Mouse (Mus musculus) midbrain, postnatal 0 days (tissue): ENCODE results near the gene 1700008O03Rik. TPM values are rescaled to one million over a fixed set of nuclear protein-coding genes. Genes with fewer than 3 reads are reported as not detected.

Experiments used
- ATAC-seq: fragments of 200-750 bp; cut with Nextera tagmentation; 2 replicates; pipeline ENCODE4 v1.8.0; 2017; ENCODE audit warnings: moderate number of reproducible peaks, mild to moderate bottlenecking, moderate TSS enrichment, moderate library complexity; ENCODE audit not compliant: low FRiP score
- DNase-seq: peaks from one replicate; pipeline ENCODE4 v3.0.0-alpha.2; 2015; ENCODE audit warnings: low spot score
- H3K27ac ChIP-seq: fragments of 300-500 bp; sonication (generic); 2 replicates; pipeline ENCODE4 v1.5.1; 2014; ENCODE audit warnings: low read depth, mild to moderate bottlenecking, low read length, mixed read lengths
- H3K27me3 ChIP-seq: fragments of 300-500 bp; sonication (generic); 2 replicates; pipeline ENCODE4 v1.6.1; 2014; ENCODE audit warnings: low read length, control low read depth, mixed read lengths; ENCODE audit not compliant: insufficient read depth
- H3K36me3 ChIP-seq: fragments of 300-500 bp; sonication (generic); 2 replicates; pipeline ENCODE4 v1.6.1; 2014; ENCODE audit warnings: low read length, control low read depth, mixed read lengths; ENCODE audit not compliant: insufficient read depth
- H3K4me1 ChIP-seq: fragments of 300-500 bp; sonication (generic); 2 replicates; pipeline ENCODE4 v1.6.1; 2014; ENCODE audit warnings: mild to moderate bottlenecking, control low read depth, antibody characterized with exemption, low read length, mixed read lengths; ENCODE audit not compliant: insufficient read depth
- H3K4me2 ChIP-seq: fragments of 300-500 bp; sonication (generic); 2 replicates; pipeline ENCODE4 v1.6.1; 2014; ENCODE audit warnings: low read depth, mild to moderate bottlenecking, low read length, mixed read lengths; ENCODE audit not compliant: poor library complexity, severe bottlenecking
- H3K4me3 ChIP-seq: fragments of 300-500 bp; sonication (generic); 2 replicates; pipeline ENCODE4 v1.5.1; 2014; ENCODE audit warnings: low read depth, mild to moderate bottlenecking, low read length, moderate library complexity
- H3K9ac ChIP-seq: fragments of 300-500 bp; sonication (generic); replicated peaks from 2 replicates; pipeline ENCODE4 v1.6.1; 2014; ENCODE audit warnings: mild to moderate bottlenecking, low read length, moderate library complexity, mixed read lengths; ENCODE audit not compliant: poor library complexity, severe bottlenecking
- H3K9me3 ChIP-seq: fragments of 300-500 bp; sonication (generic); 2 replicates; pipeline ENCODE4 v1.6.1; 2016; ENCODE audit warnings: low read length, control low read depth
- CTCF ChIP-seq: IDR thresholded peaks from 2 replicates; pipeline ENCODE4 v1.5.1; 2016; ENCODE audit warnings: antibody characterized with exemption, mild to moderate bottlenecking
- WGBS: fragments of 180-500 bp; shearing (Covaris S2); extraction: QIAGEN DNeasy Blood & Tissue Kit; methylation state at CpG from one replicate; pipeline ENCODE4 v1.1.7; 2014; 5-methylcytosine and 5-hydroxymethylcytosine counted together
- polyA plus RNA-seq: library from polyadenylated mRNA; unstranded; fragments of >200 nt; fragmentation: Nextera tagmentation; extraction: Ambion mirVana; gene quantifications from 2 replicates; pipeline ENCODE4 v1.2.1, GENCODE M21; 2015
- total RNA-seq: library from RNA; depleted of rRNA; stranded (reverse); fragments of >200 nt; gene quantifications from 2 replicates; pipeline ENCODE4 v1.2.3, GENCODE M21; 2014; rRNA removed

The 1700008O03Rik gene
- total and polyA plus RNA-seq, 2 experiments from 2014 or later = 1.4 to 3.8 TPM

DNA sequence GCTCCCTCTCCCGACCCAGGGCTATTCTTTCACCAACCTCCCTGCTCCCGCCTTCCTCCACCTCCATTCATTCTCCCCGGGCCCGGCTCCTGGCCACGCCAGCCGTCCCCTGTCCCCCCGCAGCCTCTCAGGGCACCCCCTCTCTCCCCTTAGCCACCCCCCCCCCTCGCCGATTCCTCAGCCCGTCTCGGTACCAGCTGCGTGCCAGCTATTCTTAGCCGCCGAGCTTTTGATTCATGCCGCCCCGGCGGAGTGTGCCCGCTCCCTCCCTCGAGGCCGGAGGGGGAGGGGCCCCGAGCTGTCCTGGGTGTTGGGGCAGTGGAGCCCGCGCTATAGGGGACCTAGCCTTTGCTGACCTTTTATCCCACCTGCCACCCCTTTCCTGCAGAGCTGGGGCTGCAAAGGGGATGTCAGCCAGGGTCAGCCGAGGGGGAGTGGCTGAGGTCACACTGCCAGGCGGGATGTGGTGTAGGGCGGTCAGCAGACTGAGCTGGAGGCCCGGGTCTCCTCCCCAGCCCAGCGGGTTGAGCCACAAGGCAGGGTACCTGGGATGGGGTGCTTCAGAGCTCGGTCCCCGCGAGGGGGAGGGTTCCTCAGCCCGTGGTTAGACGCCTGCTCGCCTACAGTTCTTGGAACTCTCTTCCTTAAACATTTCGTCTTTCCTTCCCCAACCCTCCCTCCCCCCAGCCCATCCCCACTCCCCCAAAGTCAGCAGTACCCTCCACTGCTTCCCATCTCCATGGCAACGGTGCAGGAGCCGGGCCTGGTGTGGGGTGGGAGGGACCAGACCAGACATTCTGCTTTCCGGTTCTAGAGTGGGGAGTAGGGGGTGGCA lies 74.5 kb downstream of the 1700008O03Rik start:
- WGBS = 1% methylated on average over 32 of the region's 38 CpGs
- peak; percentile 44 for DNase-seq
- H3K36me3 ChIP-seq = peaks cover 24% of the 10 kb centered on the region
- ATAC-seq = peak; percentile 38
- TF ChIP-seq CTCF = no peak
- H3K4me1 ChIP-seq = peaks cover 3% of the 10 kb centered on the region; the same call in 1 of the 2 replicates
- no peaks in the 10 kb centered on the region for H3K9me3 ChIP-seq
- peak overlapping the region; percentile 86 for H3K9ac ChIP-seq
- H3K27ac ChIP-seq = peak overlapping the region; percentile 84
- H3K4me2 ChIP-seq = peak overlapping the region; percentile 94
- H3K27me3 ChIP-seq = no peaks in the 10 kb centered on the region
- peak overlapping the region; percentile 76 for H3K4me3 ChIP-seq

DNA sequence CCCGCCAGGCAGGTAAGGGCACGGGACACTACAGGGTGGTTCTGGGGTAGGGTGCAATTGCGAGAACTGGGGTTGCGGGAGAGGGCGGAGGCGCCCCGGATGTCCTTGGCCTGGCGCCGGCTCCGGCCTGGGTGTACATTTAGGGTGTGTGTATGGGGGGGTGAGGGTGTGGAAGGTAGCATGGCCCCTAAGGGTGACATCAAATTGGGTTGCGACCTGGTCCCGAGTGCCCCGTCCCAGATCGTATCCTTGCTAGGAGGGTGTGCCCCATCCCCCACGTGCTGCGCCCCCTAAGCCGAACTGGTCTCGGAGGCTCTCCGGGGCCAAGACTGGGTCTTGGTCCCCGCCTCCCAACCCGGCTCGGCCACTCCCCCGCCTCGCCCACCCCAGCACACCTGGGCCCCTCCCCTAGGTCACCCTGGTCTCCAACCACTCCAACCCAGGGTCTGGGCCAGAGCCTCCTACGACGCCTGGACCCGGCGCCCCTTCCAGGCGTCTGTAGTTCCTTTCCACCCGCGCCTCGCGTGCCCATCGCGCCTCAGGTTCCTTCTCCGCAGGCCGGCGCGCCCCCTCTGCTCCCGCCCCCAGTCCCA lies 75.2 kb downstream of the 1700008O03Rik start:
- peaks cover 6% of the 10 kb centered on the region; the same call in 1 of the 2 replicates for H3K4me1 ChIP-seq
- H3K27ac ChIP-seq = peak overlapping the region; percentile 84
- no peaks in the 10 kb centered on the region for H3K27me3 ChIP-seq
- peak overlapping the region; percentile 94 for H3K4me2 ChIP-seq
- H3K9ac ChIP-seq = peak overlapping the region; percentile 86
- 0 out of 2 replicates have a peak, but pooled peaks have one; percentile 3 for ATAC-seq
- under 1% methylated on average over 24 of the region's 40 CpGs for WGBS
- H3K36me3 ChIP-seq = peaks cover 17% of the 10 kb centered on the region
- peak overlapping the region; percentile 76 for H3K4me3 ChIP-seq
- no peak for TF ChIP-seq CTCF
- no peaks in the 10 kb centered on the region for H3K9me3 ChIP-seq
- DNase-seq = peak; percentile 17

Other genes starting within 250 kb of the 1700008O03Rik start
- not detected in 2 replicates for gene Klk1b16, start 249.1 kb downstream of the 1700008O03Rik start, total RNA-seq
- not detected in 2 replicates for gene Klk1b16, start 249.1 kb downstream of the 1700008O03Rik start, polyA plus RNA-seq
- not detected in 2 replicates for gene Klk1b24, start 197.6 kb downstream of the 1700008O03Rik start, total RNA-seq
- not detected in 2 replicates for gene Klk1b24, start 197.6 kb downstream of the 1700008O03Rik start, polyA plus RNA-seq
- not detected in 2 replicates for gene Klk1b3, start 187.6 kb downstream of the 1700008O03Rik start, total RNA-seq
- not detected in 2 replicates for gene Klk1b3, start 187.6 kb downstream of the 1700008O03Rik start, polyA plus RNA-seq
- gene Klk1b4, start 178.4 kb downstream of the 1700008O03Rik start, total RNA-seq = not detected in 2 replicates
- gene Klk1b4, start 178.4 kb downstream of the 1700008O03Rik start, polyA plus RNA-seq = not detected in 2 replicates
- gene Klk1b5, start 169.9 kb downstream of the 1700008O03Rik start, total RNA-seq = not detected in 2 replicates
- gene Klk1b5, start 169.9 kb downstream of the 1700008O03Rik start, polyA plus RNA-seq = not detected in 2 replicates
- not detected in 2 replicates for gene Klk1, start 160.5 kb downstream of the 1700008O03Rik start, total RNA-seq
- gene Klk1, start 160.5 kb downstream of the 1700008O03Rik start, polyA plus RNA-seq = not detected in 2 replicates
- not detected in 2 replicates for gene Gm36864, start 149.6 kb downstream of the 1700008O03Rik start, total RNA-seq
- not detected in 2 replicates for gene Gm36864, start 149.6 kb downstream of the 1700008O03Rik start, polyA plus RNA-seq
- gene 1700028J19Rik, start 139.1 kb downstream of the 1700008O03Rik start, total RNA-seq = 0.38 and 0.88 TPM in 2 replicates
- gene 1700028J19Rik, start 139.1 kb downstream of the 1700008O03Rik start, polyA plus RNA-seq = 1.6 and 2.2 TPM in 2 replicates
- gene 2410002F23Rik, start 139.1 kb downstream of the 1700008O03Rik start, total RNA-seq = 329 and 379 TPM in 2 replicates
- 279 and 286 TPM in 2 replicates for gene 2410002F23Rik, start 139.1 kb downstream of the 1700008O03Rik start, polyA plus RNA-seq
- gene Acp4, start 128.4 kb downstream of the 1700008O03Rik start, total RNA-seq = not detected in 2 replicates
- gene Acp4, start 128.4 kb downstream of the 1700008O03Rik start, polyA plus RNA-seq = not detected in 2 replicates
- gene Gm15517, start 124.4 kb downstream of the 1700008O03Rik start, total RNA-seq = not detected in 2 replicates
- gene Gm15517, start 124.4 kb downstream of the 1700008O03Rik start, polyA plus RNA-seq = not detected in 2 replicates
- 3.2 and 3.9 TPM in 2 replicates for gene Clec11a, start 78.9 kb downstream of the 1700008O03Rik start, total RNA-seq
- gene Clec11a, start 78.9 kb downstream of the 1700008O03Rik start, polyA plus RNA-seq = 3.5 and 3.8 TPM in 2 replicates
- gene Shank1, start 75.6 kb downstream of the 1700008O03Rik start, total RNA-seq = 48.1 and 60.3 TPM in 2 replicates
- 33.9 and 39.2 TPM in 2 replicates for gene Shank1, start 75.6 kb downstream of the 1700008O03Rik start, polyA plus RNA-seq
- gene Syt3, start 1.7 kb downstream of the 1700008O03Rik start, total RNA-seq = 119 and 144 TPM in 2 replicates
- 88.4 and 96.7 TPM in 2 replicates for gene Syt3, start 1.7 kb downstream of the 1700008O03Rik start, polyA plus RNA-seq
- gene Lrrc4b, start 43.2 kb upstream of the 1700008O03Rik start, total RNA-seq = 589 and 657 TPM in 2 replicates
- gene Lrrc4b, start 43.2 kb upstream of the 1700008O03Rik start, polyA plus RNA-seq = 24.2 and 26.9 TPM in 2 replicates
- 7.1 and 11.8 TPM in 2 replicates for gene Aspdh, start 79.6 kb upstream of the 1700008O03Rik start, total RNA-seq
- 2.1 and 3.7 TPM in 2 replicates for gene Aspdh, start 79.6 kb upstream of the 1700008O03Rik start, polyA plus RNA-seq
- 25.5 and 38.5 TPM in 2 replicates for gene Josd2, start 82.2 kb upstream of the 1700008O03Rik start, total RNA-seq
- gene Josd2, start 82.2 kb upstream of the 1700008O03Rik start, polyA plus RNA-seq = 22.7 and 25.4 TPM in 2 replicates
- gene Emc10, start 110.7 kb upstream of the 1700008O03Rik start, total RNA-seq = 247 and 273 TPM in 2 replicates
- 150 and 154 TPM in 2 replicates for gene Emc10, start 110.7 kb upstream of the 1700008O03Rik start, polyA plus RNA-seq
- gene Fam71e1, start 110.8 kb upstream of the 1700008O03Rik start, total RNA-seq = 18.5 and 19.3 TPM in 2 replicates
- 23.8 and 27.7 TPM in 2 replicates for gene Fam71e1, start 110.8 kb upstream of the 1700008O03Rik start, polyA plus RNA-seq
- 0.27 and 0.38 TPM in 2 replicates for gene Mybpc2, start 138.8 kb upstream of the 1700008O03Rik start, total RNA-seq
- 0.28 and 0.34 TPM in 2 replicates for gene Mybpc2, start 138.8 kb upstream of the 1700008O03Rik start, polyA plus RNA-seq
- gene Spib, start 146.3 kb upstream of the 1700008O03Rik start, total RNA-seq = 0.19 TPM in 1 of 2 replicates, not detected in the other
- 0.14 TPM in 1 of 2 replicates, not detected in the other for gene Spib, start 146.3 kb upstream of the 1700008O03Rik start, polyA plus RNA-seq
- gene Pold1, start 163.0 kb upstream of the 1700008O03Rik start, total RNA-seq = 12.9 and 17.5 TPM in 2 replicates
- gene Pold1, start 163.0 kb upstream of the 1700008O03Rik start, polyA plus RNA-seq = 8.8 and 9.6 TPM in 2 replicates
- 46.8 and 47.7 TPM in 2 replicates for gene Nr1h2, start 168.1 kb upstream of the 1700008O03Rik start, total RNA-seq
- 41.2 and 48.0 TPM in 2 replicates for gene Nr1h2, start 168.1 kb upstream of the 1700008O03Rik start, polyA plus RNA-seq
- not detected in 2 replicates for gene Napsa, start 186.6 kb upstream of the 1700008O03Rik start, total RNA-seq
- gene Napsa, start 186.6 kb upstream of the 1700008O03Rik start, polyA plus RNA-seq = 0.79 and 0.82 TPM in 2 replicates
- 17.2 and 25.4 TPM in 2 replicates for gene Kcnc3, start 204.8 kb upstream of the 1700008O03Rik start, total RNA-seq
- gene Kcnc3, start 204.8 kb upstream of the 1700008O03Rik start, polyA plus RNA-seq = 6.2 and 6.6 TPM in 2 replicates